8 mouse cellular contexts compared by ENCODE assay signal in the genomic region with DNA sequence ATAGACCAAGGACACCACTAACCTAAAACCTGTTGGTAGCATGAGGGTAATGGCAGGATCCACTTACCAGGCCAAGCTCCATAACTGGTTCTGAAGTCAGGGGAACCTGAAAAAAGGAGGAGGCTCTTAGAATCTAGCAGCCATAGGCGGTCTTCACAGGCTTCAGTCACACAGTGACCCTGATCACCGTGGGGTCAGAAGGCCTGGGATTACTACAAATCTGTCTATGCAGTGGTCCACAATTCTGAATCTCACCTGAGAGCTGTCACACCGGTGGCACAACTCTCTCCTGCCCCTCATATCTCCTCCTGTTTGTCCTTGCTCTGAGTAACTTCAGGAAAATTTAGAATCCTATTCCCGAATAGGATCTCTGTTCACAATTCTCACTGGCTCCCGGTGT. TPM values are rescaled to one million over a fixed set of nuclear protein-coding genes. Genes with fewer than 3 reads are reported as not detected.
DNase-seq lines count a peak whose midpoint lies in the region; ATAC-seq and TF ChIP-seq lines count a peak whose summit lies in the region.

No protein-coding gene starts in this region.

- H3K4me3 ChIP-seq in heart, embryonic 14.5 days (ENCODE audit: control insufficient read depth in 1 of 2, insufficient read depth in 1 of 2, low read depth in 1 of 2, low read length in 2 of 2) = peak overlapping the region; percentile 51 to 77
- peak overlapping the region; percentile 71 for H3K4me3 ChIP-seq in G1E (ENCODE audit: low read depth, low read length)
- peak overlapping the region; percentile 56 for H3K4me3 ChIP-seq in forebrain, embryonic 14.5 days (ENCODE audit: low read depth, low read length)
- peak overlapping the region; percentile 58 for H3K4me3 ChIP-seq in liver, embryonic 15.5 days (replicated peaks)

- H3K9me3 ChIP-seq in heart, embryonic 14.5 days (ENCODE audit: control insufficient read depth, low read length) = no peaks in the 10 kb centered on the region
- H3K9me3 ChIP-seq in G1E (replicated peaks) = no peaks in the 10 kb centered on the region
- H3K9me3 ChIP-seq in forebrain, embryonic 14.5 days (replicated peaks; ENCODE audit: control insufficient read depth, low read length) = 0 out of 2 replicates have a peak, but pooled peaks cover 3% of the 10 kb centered on the region
- H3K9me3 ChIP-seq in liver, embryonic 15.5 days (replicated peaks) = no peaks in the 10 kb centered on the region

- no peaks in the 10 kb centered on the region for H3K27me3 ChIP-seq in heart, embryonic 14.5 days (ENCODE audit: control insufficient read depth, insufficient read depth, low read length)
- H3K27me3 ChIP-seq in G1E (ENCODE audit: insufficient read depth, low read length) = no peaks in the 10 kb centered on the region
- no peaks in the 10 kb centered on the region for H3K27me3 ChIP-seq in forebrain, embryonic 14.5 days (replicated peaks; ENCODE audit: control insufficient read depth, insufficient read depth, low read length)
- H3K27me3 ChIP-seq in liver, embryonic 15.5 days = no peaks in the 10 kb centered on the region

- ATAC-seq in heart, embryonic 14.5 days (ENCODE audit: insufficient number of reproducible peaks, insufficient read depth, low FRiP score, low read depth) = no peak
- no peak for ATAC-seq in G1E (ENCODE audit: extremely low read depth, insufficient number of reproducible peaks, low FRiP score, poor library complexity, severe bottlenecking)
- peak; percentile 13; the same call in 1 of the 2 replicates for ATAC-seq in forebrain, embryonic 14.5 days
- ATAC-seq in liver, embryonic 15.5 days (ENCODE audit: insufficient read depth) = no peak; the same call in 1 of the 2 replicates
- no peak for ATAC-seq in granulocyte monocyte progenitor cell, adult 5-6 weeks (replicated peaks; ENCODE audit: poor library complexity, severe bottlenecking)

- peak overlapping the region; percentile 68 for H3K9ac ChIP-seq in heart, embryonic 14.5 days (ENCODE audit: low read length)
- peak overlapping the region; percentile 79 for H3K9ac ChIP-seq in forebrain, embryonic 14.5 days (ENCODE audit: low read length)
- peak overlapping the region; percentile 52; the same call in 1 of the 2 replicates for H3K9ac ChIP-seq in liver, embryonic 15.5 days

- peaks cover 0 to 7% of the 10 kb centered on the region in 2 experiments; a peak in 1 of 4 replicates for H3K4me1 ChIP-seq in heart, embryonic 14.5 days (ENCODE audit: control insufficient read depth in 2 of 2, insufficient read depth in 2 of 2, low read length in 2 of 2)
- H3K4me1 ChIP-seq in G1E (ENCODE audit: insufficient read depth, low read depth, low read length) = peaks cover 5% of the 10 kb centered on the region
- peaks cover 7% of the 10 kb centered on the region for H3K4me1 ChIP-seq in forebrain, embryonic 14.5 days (ENCODE audit: control insufficient read depth, insufficient read depth, low read length)
- H3K4me1 ChIP-seq in liver, embryonic 15.5 days (replicated peaks) = peaks cover 9% of the 10 kb centered on the region

- peak overlapping the region in 1 of 2 experiments; percentile 49; a peak in 2 of 4 replicates for H3K27ac ChIP-seq in heart, embryonic 14.5 days (replicated peaks in 1 of 2; ENCODE audit: control insufficient read depth in 1 of 2, insufficient read depth in 1 of 2, low read depth in 2 of 2, low read length in 2 of 2)
- no peak overlapping the region for H3K27ac ChIP-seq in forebrain, embryonic 14.5 days (ENCODE audit: low read depth, low read length)
- H3K27ac ChIP-seq in liver, embryonic 15.5 days (replicated peaks) = no peak overlapping the region

- TF ChIP-seq CTCF in G1E (IDR thresholded peaks at IDR 0.05; ENCODE audit: low read depth, low read length) = no peak

- H3K4me2 ChIP-seq in heart, embryonic 14.5 days (ENCODE audit: low read length) = peak overlapping the region; percentile 62
- peak overlapping the region; percentile 55 for H3K4me2 ChIP-seq in forebrain, embryonic 14.5 days (ENCODE audit: low read length)
- peak overlapping the region; percentile 68 for H3K4me2 ChIP-seq in liver, embryonic 15.5 days

- intact Hi-C loops in heart, postnatal 14 days (cut with DNase I) = no loop called here

- WGBS in heart, embryonic 14.5 days = 47% methylated on average over 5 of the region's 5 CpGs
- WGBS in forebrain, embryonic 14.5 days = 62% methylated on average over 5 of the region's 5 CpGs
- 44% methylated on average over 5 of the region's 5 CpGs for WGBS in liver, embryonic 15.5 days (ENCODE audit: insufficient replicate concordance)

- H3K36me3 ChIP-seq in heart, embryonic 14.5 days (ENCODE audit: control insufficient read depth, insufficient read depth, low read length) = peaks cover 6% of the 10 kb centered on the region
- H3K36me3 ChIP-seq in G1E (replicated peaks) = peaks cover 8% of the 10 kb centered on the region
- peaks cover 11% of the 10 kb centered on the region; the same call in 1 of the 2 replicates for H3K36me3 ChIP-seq in forebrain, embryonic 14.5 days (ENCODE audit: control insufficient read depth, insufficient read depth, low read length)
- peaks cover 5% of the 10 kb centered on the region for H3K36me3 ChIP-seq in liver, embryonic 15.5 days (replicated peaks)

- no peak for DNase-seq in heart, postnatal 14 days
- no peak for DNase-seq in G1E (ENCODE audit: low spot score)
- DNase-seq in forebrain, embryonic 14.5 days (ENCODE audit: low spot score) = no peak
- no peak for DNase-seq in thymus, postnatal 10 days (ENCODE audit: low spot score in 2 of 2)
- DNase-seq in adrenal gland, adult (ENCODE audit: inconsistent age in 2 of 2, low spot score in 1 of 2) = no peak

RNA-seq across cellular contexts. Expression of gene Zfp551, which starts 0.8 kb away (rescaled TPM):
- 3.0 and 3.9 TPM in 2 replicates for polyA plus RNA-seq in heart, embryonic 14.5 days (2014; fragmentation: Nextera tagmentation; extraction: Ambion mirVana)
- total RNA-seq in heart, postnatal 14 days (2021) = 1 to 10 TPM; 2.0 to 2.2 TPM
- total RNA-seq in G1E (2014; fragmentation: Nextera tagmentation) = 1.7 and 3.5 TPM in 2 replicates
- total RNA-seq in G1E (2017) = 3.2 and 3.8 TPM in 2 replicates
- polyA plus RNA-seq in G1E (2012) = 0.07 and 0.13 TPM in 2 replicates
- 8.4 and 11.7 TPM in 2 replicates for polyA plus RNA-seq in forebrain, embryonic 14.5 days (2014; fragmentation: Nextera tagmentation; extraction: Ambion mirVana)
- polyA plus RNA-seq in liver, embryonic 15.5 days (2015; fragmentation: Nextera tagmentation; extraction: Ambion mirVana) = 0.50 and 0.67 TPM in 2 replicates
- total RNA-seq in granulocyte monocyte progenitor cell, adult 5-6 weeks (2014; fragmentation: Nextera tagmentation) = 1.2 TPM in 1 of 2 replicates, not detected in the other
- total RNA-seq in granulocyte monocyte progenitor cell, adult 5-6 weeks (2017) = 0.93 and 1.7 TPM in 2 replicates

RNA-seq across cellular contexts. Expression of gene Vmn1r84, which starts 52.7 kb away (rescaled TPM):
- not detected in 2 replicates for polyA plus RNA-seq in heart, embryonic 14.5 days (2014; fragmentation: Nextera tagmentation; extraction: Ambion mirVana)
- not detected for total RNA-seq in heart, postnatal 14 days (2021)
- not detected in 2 replicates for total RNA-seq in G1E (2014; fragmentation: Nextera tagmentation)
- 0.16 TPM in 1 of 2 replicates, not detected in the other for total RNA-seq in G1E (2017)
- not detected in 2 replicates for polyA plus RNA-seq in G1E (2012)
- not detected in 2 replicates for polyA plus RNA-seq in forebrain, embryonic 14.5 days (2014; fragmentation: Nextera tagmentation; extraction: Ambion mirVana)
- polyA plus RNA-seq in liver, embryonic 15.5 days (2015; fragmentation: Nextera tagmentation; extraction: Ambion mirVana) = not detected in 2 replicates
- total RNA-seq in granulocyte monocyte progenitor cell, adult 5-6 weeks (2014; fragmentation: Nextera tagmentation) = not detected in 2 replicates
- total RNA-seq in granulocyte monocyte progenitor cell, adult 5-6 weeks (2017) = not detected in 2 replicates

RNA-seq across cellular contexts. Expression of gene Zfp606, which starts 56.4 kb away (rescaled TPM):
- 16.6 and 18.4 TPM in 2 replicates for polyA plus RNA-seq in heart, embryonic 14.5 days (2014; fragmentation: Nextera tagmentation; extraction: Ambion mirVana)
- 10 to 100 TPM; 12.1 to 14.0 TPM for total RNA-seq in heart, postnatal 14 days (2021)
- 27.5 and 30.6 TPM in 2 replicates for total RNA-seq in G1E (2014; fragmentation: Nextera tagmentation)
- total RNA-seq in G1E (2017) = 14.6 and 17.4 TPM in 2 replicates
- polyA plus RNA-seq in G1E (2012) = 2.3 and 2.9 TPM in 2 replicates
- 52.7 and 63.7 TPM in 2 replicates for polyA plus RNA-seq in forebrain, embryonic 14.5 days (2014; fragmentation: Nextera tagmentation; extraction: Ambion mirVana)
- 2.5 and 2.7 TPM in 2 replicates for polyA plus RNA-seq in liver, embryonic 15.5 days (2015; fragmentation: Nextera tagmentation; extraction: Ambion mirVana)
- total RNA-seq in granulocyte monocyte progenitor cell, adult 5-6 weeks (2014; fragmentation: Nextera tagmentation) = 5.5 and 17.0 TPM in 2 replicates
- total RNA-seq in granulocyte monocyte progenitor cell, adult 5-6 weeks (2017) = 11.9 and 14.2 TPM in 2 replicates
